Mouse (Mus musculus) erythroblast, embryonic 14.5 days (primary cell): ENCODE data around the gene 4930568D16Rik. TPM values are rescaled to one million over a fixed set of nuclear protein-coding genes. Genes with fewer than 3 reads are reported as not detected.

Source experiments
- H3K27me3 ChIP-seq: 2 replicates; pipeline ENCODE4 v1.6.1; 2012; ENCODE audit warnings: inconsistent platforms; ENCODE audit not compliant: control insufficient read depth
- H3K36me3 ChIP-seq: 2 replicates; pipeline ENCODE4 v1.6.1; 2012; ENCODE audit warnings: mild to moderate bottlenecking, inconsistent platforms; ENCODE audit not compliant: control insufficient read depth
- H3K4me1 ChIP-seq: 2 replicates; pipeline ENCODE4 v1.6.1; 2012; ENCODE audit warnings: inconsistent platforms; ENCODE audit not compliant: control insufficient read depth
- H3K4me3 ChIP-seq: replicated peaks from 2 replicates; pipeline ENCODE3; 2012; ENCODE audit warnings: moderate library complexity, mild to moderate bottlenecking, inconsistent platforms
- H3K9me3 ChIP-seq: 2 replicates; pipeline ENCODE4 v1.6.1; 2012; ENCODE audit warnings: low read length, inconsistent platforms, mixed read lengths; ENCODE audit not compliant: control insufficient read depth
- GATA1 ChIP-seq: IDR thresholded peaks from 2 replicates; pipeline ENCODE4 v1.6.1; 2012; ENCODE audit warnings: low read length, inconsistent platforms, mixed read lengths
- TAL1 ChIP-seq: IDR thresholded peaks from 3 replicates; pipeline ENCODE4 v1.6.1; 2012; ENCODE audit warnings: low read length, inconsistent platforms, mixed read lengths
- polyA plus RNA-seq: library from polyadenylated mRNA; stranded (reverse); fragments of >175 nt; gene quantifications from 2 replicates; pipeline ENCODE4 v1.2.3, GENCODE M21; 2012

The 4930568D16Rik gene
- polyA plus RNA-seq, 1 experiment: not detected

DNA sequence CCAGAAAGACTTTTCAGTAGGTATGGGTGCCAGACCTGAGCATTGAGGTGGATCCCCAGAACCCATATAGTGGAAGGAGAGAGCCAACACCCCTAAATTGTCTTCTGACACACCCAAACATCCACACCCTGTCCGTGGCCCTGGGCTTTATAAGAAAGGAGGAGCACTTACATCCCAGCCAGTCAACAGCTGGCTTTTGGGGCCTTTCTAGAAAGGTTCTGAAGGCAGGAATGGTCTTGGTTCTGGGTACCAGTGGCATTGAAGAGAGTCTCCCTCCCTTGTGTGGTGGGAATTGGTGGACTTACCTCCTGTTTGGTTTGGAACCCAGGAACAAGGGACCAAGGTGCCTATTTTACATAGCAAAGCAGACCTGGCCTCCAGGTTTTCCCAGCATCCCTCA lies 39.1 kb upstream of the 4930568D16Rik start:
- Histone ChIP-seq H3K4me3 (no peak overlapping the region), H3K36me3 (peaks cover 91% of the 10 kb centered on the region), H3K4me1 (peaks cover 29% of the 10 kb centered on the region), H3K9me3 (no peaks in the 10 kb centered on the region), H3K27me3 (no peaks in the 10 kb centered on the region)
- TF ChIP-seq GATA1 (no peak), TAL1 (no peak)

DNA sequence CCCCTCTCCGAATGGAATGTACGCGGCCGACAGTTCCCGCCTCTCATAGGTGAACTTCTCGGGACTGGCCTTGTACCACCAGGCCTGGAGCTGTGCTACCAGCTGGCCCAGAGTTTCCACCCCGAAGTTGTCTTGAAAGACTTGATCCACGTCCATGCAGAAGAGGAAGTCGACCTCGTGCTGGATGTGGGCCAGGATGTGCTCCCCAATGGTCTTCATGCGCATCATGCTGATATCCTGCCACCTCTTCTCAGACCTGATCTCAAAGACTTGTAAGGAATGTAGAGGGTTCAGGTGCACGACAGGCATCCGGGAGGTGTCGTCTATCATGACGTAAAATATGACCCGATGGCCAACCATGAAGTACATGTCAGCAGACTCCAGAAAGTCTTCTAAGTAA lies 34.9 kb upstream of the 4930568D16Rik start:
- peaks cover 63% of the 10 kb centered on the region for H3K36me3 ChIP-seq
- no peaks in the 10 kb centered on the region for H3K9me3 ChIP-seq
- H3K4me1 ChIP-seq: peaks cover 19% of the 10 kb centered on the region
- TF ChIP-seq GATA1 (no peak), TAL1 (no peak)
- no peak overlapping the region for H3K4me3 ChIP-seq
- H3K27me3 ChIP-seq: no peaks in the 10 kb centered on the region

DNA sequence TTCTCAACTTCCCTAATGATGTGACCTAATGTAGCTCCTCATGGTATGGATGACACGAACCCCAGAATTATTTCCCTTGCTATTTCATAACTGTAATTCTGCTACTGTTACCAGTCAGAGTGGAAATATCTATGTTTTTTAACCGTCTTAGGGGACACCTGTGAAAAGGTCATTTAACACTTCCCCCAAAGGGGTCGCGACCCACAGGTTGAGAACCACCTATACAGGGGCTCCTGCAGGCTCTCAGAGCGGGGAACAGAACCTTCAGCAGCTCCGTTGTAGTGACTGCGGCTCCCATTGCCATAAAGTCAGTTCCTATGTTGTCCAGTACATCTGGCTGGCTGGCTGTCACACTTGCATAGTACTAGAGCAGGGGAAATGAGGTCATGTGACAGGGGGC lies 33.2 kb upstream of the 4930568D16Rik start:
- peaks cover 5% of the 10 kb centered on the region for H3K27me3 ChIP-seq
- peaks cover 7% of the 10 kb centered on the region for H3K4me1 ChIP-seq
- H3K4me3 ChIP-seq: no peak overlapping the region
- no peaks in the 10 kb centered on the region for H3K9me3 ChIP-seq
- peaks cover 46% of the 10 kb centered on the region for H3K36me3 ChIP-seq
- no peak for TF ChIP-seq TAL1
- no peak for TF ChIP-seq GATA1

DNA sequence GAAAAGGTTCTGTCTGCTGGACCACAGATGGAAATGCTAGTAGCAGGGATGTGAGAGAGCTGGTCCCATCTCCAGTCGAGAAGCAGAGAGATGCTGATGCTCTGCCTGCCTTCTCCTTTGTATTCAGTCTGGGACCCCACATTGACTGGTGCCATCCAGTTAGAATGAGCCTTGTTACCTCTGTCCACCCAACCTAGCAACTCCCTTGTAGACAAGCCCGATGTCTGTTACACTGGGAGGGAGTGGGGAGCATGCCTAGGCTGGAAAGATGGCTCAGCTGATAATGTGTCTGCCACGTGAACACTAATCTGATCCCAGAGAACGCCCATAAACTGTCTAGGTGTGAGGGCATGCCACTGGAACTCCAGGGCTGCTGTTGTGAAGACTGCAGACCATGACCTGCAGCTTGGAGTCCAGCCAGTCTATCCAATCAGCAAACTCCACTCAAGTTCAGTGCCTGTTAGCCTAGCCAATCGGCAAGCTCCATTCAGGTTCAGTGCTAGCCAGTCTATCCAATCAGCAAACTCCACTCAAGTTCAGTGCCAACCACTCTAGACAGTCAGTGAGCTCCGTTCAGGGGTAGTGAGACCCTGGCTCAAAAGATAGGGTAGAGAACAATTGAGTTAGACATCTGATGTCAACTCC lies 30.8 kb upstream of the 4930568D16Rik start:
- TF ChIP-seq GATA1 (no peak), TAL1 (no peak)
- H3K9me3 ChIP-seq: no peaks in the 10 kb centered on the region
- peaks cover 30% of the 10 kb centered on the region for H3K36me3 ChIP-seq
- H3K27me3 ChIP-seq: peaks cover 5% of the 10 kb centered on the region
- no peak overlapping the region for H3K4me3 ChIP-seq
- H3K4me1 ChIP-seq: peaks cover 7% of the 10 kb centered on the region

DNA sequence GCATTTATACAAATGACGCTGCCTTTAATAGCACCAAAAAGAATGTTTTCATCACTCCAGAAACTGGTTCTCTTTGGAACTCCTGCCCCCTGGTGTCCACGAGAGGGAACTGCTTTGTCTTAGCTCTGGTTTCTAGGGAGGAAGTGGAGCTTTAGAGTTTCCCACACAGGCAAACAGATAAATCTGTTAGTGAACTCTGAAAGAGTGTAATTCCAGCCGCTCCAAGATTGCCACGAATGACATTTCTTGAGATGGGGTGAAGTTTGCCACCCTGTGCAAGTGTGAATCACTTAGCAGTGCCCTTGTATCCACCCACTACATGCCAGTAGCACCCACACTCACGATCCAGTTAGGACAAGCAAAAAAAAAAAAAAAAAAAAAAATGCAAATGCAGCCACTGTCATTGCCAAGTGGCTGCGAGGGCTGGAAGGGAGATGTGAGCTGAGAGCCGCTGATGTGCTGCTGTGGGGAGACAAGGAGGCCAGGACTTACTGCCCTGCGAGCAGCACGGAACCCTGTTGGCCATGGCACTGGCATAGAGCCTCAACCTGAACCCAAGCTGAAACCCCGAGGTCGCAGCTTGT lies 30.2 kb upstream of the 4930568D16Rik start:
- no peak for TF ChIP-seq GATA1
- no peak for TF ChIP-seq TAL1
- no peak overlapping the region for H3K4me3 ChIP-seq
- H3K9me3 ChIP-seq: no peaks in the 10 kb centered on the region
- peaks cover 5% of the 10 kb centered on the region for H3K27me3 ChIP-seq
- H3K36me3 ChIP-seq: peaks cover 25% of the 10 kb centered on the region
- peaks cover 7% of the 10 kb centered on the region for H3K4me1 ChIP-seq

DNA sequence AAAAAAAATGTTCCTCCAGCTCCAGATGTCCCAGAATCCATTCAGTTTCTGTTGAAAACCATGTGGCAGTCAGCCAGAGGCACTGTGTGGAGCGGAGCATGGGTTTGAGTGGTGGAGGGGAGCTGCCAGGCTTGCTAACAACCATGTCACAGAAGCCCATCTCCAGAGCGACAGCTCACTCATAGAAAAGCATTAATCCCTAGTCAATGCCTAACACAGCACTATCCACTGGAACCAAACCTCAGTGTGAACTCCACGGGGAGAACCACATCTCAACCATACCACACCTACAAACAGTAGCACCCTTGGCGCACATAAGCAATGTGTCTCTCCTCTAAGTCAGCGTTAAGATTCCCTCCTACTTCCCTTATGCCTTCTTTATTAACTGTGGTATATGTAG lies 29.6 kb upstream of the 4930568D16Rik start, which contains the start of gene 4930402F06Rik:
4930402F06Rik (minus strand) TSS at position 80 of the 400 bp plus-strand sequence.
- Histone ChIP-seq H3K9me3 (no peaks in the 10 kb centered on the region), H3K27me3 (peaks cover 5% of the 10 kb centered on the region), H3K36me3 (peaks cover 19% of the 10 kb centered on the region), H3K4me3 (no peak within 1 kb of the TSS), H3K4me1 (peaks cover 7% of the 10 kb centered on the region)
- TF ChIP-seq TAL1 (no peak), GATA1 (no peak)

DNA sequence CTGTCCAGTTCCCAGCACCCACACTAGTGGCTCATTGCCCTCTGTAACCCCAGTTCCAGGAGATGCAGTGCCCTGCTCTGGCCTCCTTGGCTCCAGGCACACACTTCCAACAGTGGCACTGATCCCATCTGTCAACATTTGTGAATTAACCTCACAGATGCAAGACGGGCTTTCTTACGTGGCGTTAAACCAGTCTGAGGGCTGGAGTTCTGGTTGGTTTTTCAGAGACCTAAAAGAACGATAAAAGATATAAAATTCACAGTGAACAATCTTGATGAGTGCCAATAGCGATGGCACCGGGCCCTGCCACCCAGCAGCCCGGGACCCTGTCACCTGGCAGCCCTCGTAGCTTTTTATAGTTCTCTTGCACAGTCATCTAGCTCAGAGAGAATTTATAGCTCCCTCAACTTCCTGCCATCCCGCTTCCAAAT lies 17.9 kb upstream of the 4930568D16Rik start:
- H3K9me3 ChIP-seq: peaks cover 5% of the 10 kb centered on the region
- no peaks in the 10 kb centered on the region for H3K4me1 ChIP-seq
- peaks cover 7% of the 10 kb centered on the region for H3K27me3 ChIP-seq
- no peaks in the 10 kb centered on the region for H3K36me3 ChIP-seq
- no peak overlapping the region for H3K4me3 ChIP-seq
- no peak for TF ChIP-seq TAL1
- no peak for TF ChIP-seq GATA1

DNA sequence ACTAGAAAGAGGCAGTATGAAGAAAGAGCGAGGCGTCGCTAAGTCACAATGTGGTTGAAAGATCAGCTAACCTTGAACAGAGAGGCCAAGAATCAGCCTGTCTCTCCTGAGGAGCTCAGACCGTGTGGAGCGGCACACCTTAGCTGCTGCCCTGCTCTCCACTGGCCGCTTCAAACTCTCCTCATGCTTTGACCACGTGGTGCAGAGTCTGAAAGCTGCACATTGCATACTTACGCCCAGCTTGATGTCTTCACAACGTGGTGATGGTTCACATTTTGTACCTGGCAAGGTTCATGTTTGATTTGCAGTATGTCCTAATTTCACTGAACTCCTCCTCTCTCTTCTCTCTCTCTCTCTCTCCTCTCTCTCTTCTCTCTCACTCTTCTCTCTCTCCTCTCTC lies 11.8 kb upstream of the 4930568D16Rik start:
- H3K4me3 ChIP-seq: no peak overlapping the region
- H3K9me3 ChIP-seq: no peaks in the 10 kb centered on the region
- TF ChIP-seq TAL1 (no peak), GATA1 (no peak)
- H3K4me1 ChIP-seq: no peaks in the 10 kb centered on the region
- H3K27me3 ChIP-seq: peaks cover 6% of the 10 kb centered on the region
- H3K36me3 ChIP-seq: no peaks in the 10 kb centered on the region

DNA sequence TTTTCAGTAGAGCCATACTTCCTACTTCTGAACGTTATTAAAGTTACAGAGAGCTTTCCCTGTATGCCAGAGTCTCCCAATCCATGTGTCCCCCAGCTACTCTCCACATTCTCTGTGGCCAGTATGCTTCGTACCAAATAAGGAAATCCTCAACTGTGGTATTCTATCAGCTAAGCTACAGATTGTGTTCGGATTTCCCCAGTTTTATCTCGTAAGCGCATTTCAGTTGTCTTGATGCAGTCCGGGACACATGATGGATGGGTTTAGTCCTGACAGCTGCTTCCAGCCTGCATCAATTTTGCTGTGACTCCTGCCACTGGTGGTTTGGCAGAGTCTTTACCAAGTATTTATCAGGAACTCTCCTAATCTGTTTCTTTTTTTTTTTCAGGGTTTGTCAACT lies 10.1 kb upstream of the 4930568D16Rik start:
- Histone ChIP-seq H3K4me1 (no peaks in the 10 kb centered on the region), H3K9me3 (no peaks in the 10 kb centered on the region), H3K4me3 (no peak overlapping the region), H3K27me3 (peaks cover 4% of the 10 kb centered on the region), H3K36me3 (no peaks in the 10 kb centered on the region)
- TF ChIP-seq TAL1: no peak

DNA sequence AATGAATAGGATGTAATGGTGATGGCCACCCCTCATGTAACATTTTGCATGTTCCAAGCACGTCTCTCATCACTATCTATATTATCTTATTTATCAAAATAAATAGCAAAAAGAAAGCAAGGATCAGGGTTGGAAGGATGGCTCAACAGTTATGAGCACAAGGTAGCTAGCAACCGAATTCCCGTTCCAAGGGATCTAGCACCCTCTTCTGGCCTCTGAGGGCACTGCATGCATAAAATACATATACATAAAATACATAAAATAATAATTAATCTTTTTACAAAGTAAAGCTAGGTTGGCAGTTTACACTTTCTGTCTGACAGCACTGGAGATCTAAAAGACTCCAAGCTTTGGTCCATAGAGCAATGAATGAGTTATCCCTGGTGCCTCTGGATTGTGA lies 5.5 kb upstream of the 4930568D16Rik start:
- no peak for TF ChIP-seq GATA1
- Histone ChIP-seq H3K9me3 (no peaks in the 10 kb centered on the region), H3K4me1 (no peaks in the 10 kb centered on the region)

More for the DNA sequence above, 5.5 kb upstream of the 4930568D16Rik start:
- Histone ChIP-seq H3K27me3 (peaks cover 2% of the 10 kb centered on the region), H3K4me3 (no peak overlapping the region), H3K36me3 (no peaks in the 10 kb centered on the region)
